Mouse (Mus musculus) spleen, postnatal 14 days (tissue): ENCODE results near the gene Rbpj.
"Not testable (repeated sequence)": the region's sequence is repeated elsewhere in the genome, so short reads cannot be mapped to it uniquely, and the experiment has no call there.

Experiments
- DNase-seq, 2 experiments: peaks; one replicate each; pipeline ENCODE4 v3.0.0; 2021 to 2022; ENCODE audit warnings: low spot score in 2 of 2

The Rbpj gene

GRCm38 (mm10) chr5:53670321-53670938 lies 204.5 kb downstream of the Rbpj start:
- DNase-seq, result no peak

GRCm38 (mm10) chr5:53671507-53671906 lies 205.6 kb downstream of the Rbpj start:
- no peak for DNase-seq

GRCm38 (mm10) chr5:53672352-53672751 lies 206.4 kb downstream of the Rbpj start:
- DNase-seq, result peak; percentile 11 to 13

- DNase-seq, result not testable (repeated sequence)
These were observed 207.7 kb downstream of the Rbpj start for GRCm38 (mm10) chr5:53673493-53674150.

GRCm38 (mm10) chr5:53676671-53677070 lies 210.7 kb downstream of the Rbpj start:
- DNase-seq, result no peak

- no peak for DNase-seq
These were observed 212.2 kb downstream of the Rbpj start for GRCm38 (mm10) chr5:53678036-53678767.

GRCm38 (mm10) chr5:53679651-53680050 lies 213.7 kb downstream of the Rbpj start:
- DNase-seq, result no peak

GRCm38 (mm10) chr5:53683916-53684315 lies 218.0 kb downstream of the Rbpj start:
- DNase-seq, result no peak

GRCm38 (mm10) chr5:53684417-53684816 lies 218.5 kb downstream of the Rbpj start:
- no peak for DNase-seq

GRCm38 (mm10) chr5:53685623-53686022 lies 219.7 kb downstream of the Rbpj start:
- no peak for DNase-seq

GRCm38 (mm10) chr5:53686379-53686778 lies 220.4 kb downstream of the Rbpj start:
- DNase-seq, result no peak

- no peak for DNase-seq
These were observed 222.4 kb downstream of the Rbpj start for GRCm38 (mm10) chr5:53688326-53688725.

GRCm38 (mm10) chr5:53691577-53691976 lies 225.6 kb downstream of the Rbpj start:
- DNase-seq, result no peak

GRCm38 (mm10) chr5:53692100-53692499 lies 226.1 kb downstream of the Rbpj start:
- no peak for DNase-seq

- no peak for DNase-seq
These were observed 226.7 kb downstream of the Rbpj start for GRCm38 (mm10) chr5:53692662-53693061.

- no peak for DNase-seq
These were observed 230.7 kb downstream of the Rbpj start for GRCm38 (mm10) chr5:53696701-53697100.

GRCm38 (mm10) chr5:53697794-53698193 lies 231.8 kb downstream of the Rbpj start:
- DNase-seq, result no peak

GRCm38 (mm10) chr5:53702686-53703085 lies 236.7 kb downstream of the Rbpj start:
- DNase-seq, result no peak
